Mouse (Mus musculus): Measurements from ENCODE around the gene Dysf. TPM values are rescaled to one million over a fixed set of nuclear protein-coding genes. Genes with fewer than 3 reads are reported as not detected.
"Not testable (repeated sequence)": the region's sequence is repeated elsewhere in the genome, so short reads cannot be mapped to it uniquely, and the experiment has no call there.

Dysf gene
- 11.2 and 13.1 TPM in 2 replicates for polyA plus RNA-seq (2015; fragmentation: Nextera tagmentation; extraction: Ambion mirVana)

- Histone ChIP-seq H3K4me2 (peak within 1 kb of the TSS; percentile 84), H3K36me3 (no peaks in the 10 kb centered on the region), H3K9ac (peak within 1 kb of the TSS; percentile 80), H3K4me1 (peaks cover 51% of the 10 kb centered on the region), H3K27me3 (replicated peaks) (no peaks in the 10 kb centered on the region), H3K27ac (replicated peaks) (peak within 1 kb of the TSS; percentile 94), H3K4me3 (peak within 1 kb of the TSS; percentile 58), H3K9me3 (no peaks in the 10 kb centered on the region)
- WGBS = under 1% methylated on average over 41 of the region's 41 CpGs
- peak; percentile 16; the same call in 1 of the 2 replicates for ATAC-seq (ENCODE audit: extremely low read depth, insufficient number of reproducible peaks, low FRiP score, low TSS enrichment)
Measured at GRCm38 (mm10) chr6:84008363-84009171, at the start of gene Dysf. Dysf (plus strand) TSS chr6:84008590.

GRCm38 (mm10) chr6:83987642-83988041 is 20.7 kb upstream of the Dysf start:
- peaks cover 79% of the 10 kb centered on the region for H3K36me3 ChIP-seq
- no peak overlapping the region for H3K4me2 ChIP-seq
- no peaks in the 10 kb centered on the region for H3K27me3 ChIP-seq (replicated peaks)
- no peak for ATAC-seq (ENCODE audit: extremely low read depth, insufficient number of reproducible peaks, low FRiP score, low TSS enrichment)
- WGBS = 91% methylated on average over 5 of the region's 5 CpGs
- no peak overlapping the region for H3K4me3 ChIP-seq
- H3K9me3 ChIP-seq = no peaks in the 10 kb centered on the region
- no peak overlapping the region for H3K27ac ChIP-seq (replicated peaks)
- H3K9ac ChIP-seq = no peak overlapping the region
- peaks cover 20% of the 10 kb centered on the region for H3K4me1 ChIP-seq

GRCm38 (mm10) chr6:84002716-84003115 is 5.7 kb upstream of the Dysf start:
- Histone ChIP-seq H3K4me3 (no peak overlapping the region), H3K27me3 (replicated peaks) (no peaks in the 10 kb centered on the region), H3K36me3 (peaks cover 23% of the 10 kb centered on the region), H3K4me2 (no peak overlapping the region), H3K27ac (replicated peaks) (no peak overlapping the region), H3K4me1 (peaks cover 6% of the 10 kb centered on the region), H3K9ac (no peak overlapping the region), H3K9me3 (peaks cover 3% of the 10 kb centered on the region; the same call in 1 of the 2 replicates)
- no peak for ATAC-seq (ENCODE audit: extremely low read depth, insufficient number of reproducible peaks, low FRiP score, low TSS enrichment)
- WGBS = 44% methylated on average over 1 of the region's 1 CpGs

GRCm38 (mm10) chr6:84004295-84004694 is 4.1 kb upstream of the Dysf start:
- peaks cover 8% of the 10 kb centered on the region for H3K36me3 ChIP-seq
- no peak overlapping the region for H3K9ac ChIP-seq
- no peak for ATAC-seq (ENCODE audit: extremely low read depth, insufficient number of reproducible peaks, low FRiP score, low TSS enrichment)
- 79% methylated on average over 4 of the region's 4 CpGs for WGBS
- no peak overlapping the region for H3K4me3 ChIP-seq
- no peaks in the 10 kb centered on the region for H3K9me3 ChIP-seq
- no peak overlapping the region for H3K4me2 ChIP-seq
- H3K27me3 ChIP-seq (replicated peaks) = no peaks in the 10 kb centered on the region
- H3K27ac ChIP-seq (replicated peaks) = no peak overlapping the region
- H3K4me1 ChIP-seq = peaks cover 17% of the 10 kb centered on the region

- H3K4me2 ChIP-seq = peak overlapping the region; percentile 84
- peak overlapping the region; percentile 80 for H3K9ac ChIP-seq
- 10% methylated on average over 8 of the region's 8 CpGs for WGBS
- ATAC-seq (ENCODE audit: extremely low read depth, insufficient number of reproducible peaks, low FRiP score, low TSS enrichment) = peak; percentile 65; the same call in 1 of the 2 replicates
- H3K9me3 ChIP-seq = no peaks in the 10 kb centered on the region
- H3K4me1 ChIP-seq = peaks cover 54% of the 10 kb centered on the region
- H3K4me3 ChIP-seq = peak overlapping the region; percentile 58
- peak overlapping the region; percentile 94 for H3K27ac ChIP-seq (replicated peaks)
- H3K36me3 ChIP-seq = no peaks in the 10 kb centered on the region
- H3K27me3 ChIP-seq (replicated peaks) = no peaks in the 10 kb centered on the region
Measured at GRCm38 (mm10) chr6:84009172-84009872, 932 bp downstream of the Dysf start.

- ATAC-seq (ENCODE audit: extremely low read depth, insufficient number of reproducible peaks, low FRiP score, low TSS enrichment) = no peak
- Histone ChIP-seq H3K4me2 (peak overlapping the region; percentile 84), H3K9me3 (no peaks in the 10 kb centered on the region), H3K4me3 (peak overlapping the region; percentile 58), H3K27me3 (replicated peaks) (no peaks in the 10 kb centered on the region), H3K9ac (peak overlapping the region; percentile 80), H3K4me1 (peaks cover 60% of the 10 kb centered on the region), H3K36me3 (no peaks in the 10 kb centered on the region), H3K27ac (replicated peaks) (peak overlapping the region; percentile 94)
- 19% methylated on average over 4 of the region's 4 CpGs for WGBS
Measured at GRCm38 (mm10) chr6:84009915-84010302, 1.5 kb downstream of the Dysf start.

- Histone ChIP-seq H3K27ac (replicated peaks) (peak overlapping the region; percentile 94), H3K27me3 (replicated peaks) (no peaks in the 10 kb centered on the region), H3K9me3 (no peaks in the 10 kb centered on the region), H3K9ac (peak overlapping the region; percentile 80), H3K36me3 (no peaks in the 10 kb centered on the region), H3K4me2 (peak overlapping the region; percentile 84), H3K4me3 (peak overlapping the region; percentile 58), H3K4me1 (peaks cover 65% of the 10 kb centered on the region)
- no peak for ATAC-seq (ENCODE audit: extremely low read depth, insufficient number of reproducible peaks, low FRiP score, low TSS enrichment)
- WGBS = 30% methylated on average over 8 of the region's 8 CpGs
Measured at GRCm38 (mm10) chr6:84010303-84011225, 2.2 kb downstream of the Dysf start.

GRCm38 (mm10) chr6:84014961-84015683 is 6.7 kb downstream of the Dysf start:
- H3K4me1 ChIP-seq = peaks cover 76% of the 10 kb centered on the region
- not testable (repeated sequence) for H3K36me3 ChIP-seq; H3K27me3 ChIP-seq (replicated peaks); H3K9me3 ChIP-seq; H3K4me3 ChIP-seq; H3K4me2 ChIP-seq; H3K9ac ChIP-seq
- ATAC-seq (ENCODE audit: extremely low read depth, insufficient number of reproducible peaks, low FRiP score, low TSS enrichment) = 0 out of 2 replicates have a peak, but pooled peaks have one; percentile 22
- 27% methylated on average over 4 of the region's 4 CpGs for WGBS
- peak overlapping the region; percentile 80 for H3K27ac ChIP-seq (replicated peaks)

GRCm38 (mm10) chr6:84016851-84017250 is 8.5 kb downstream of the Dysf start:
- WGBS = 82% methylated on average over 7 of the region's 7 CpGs
- Histone ChIP-seq H3K27ac (replicated peaks) (no peak overlapping the region), H3K27me3 (replicated peaks) (no peaks in the 10 kb centered on the region), H3K9me3 (no peaks in the 10 kb centered on the region), H3K4me2 (no peak overlapping the region), H3K36me3 (no peaks in the 10 kb centered on the region), H3K4me3 (no peak overlapping the region), H3K9ac (no peak overlapping the region), H3K4me1 (peaks cover 69% of the 10 kb centered on the region)
- no peak for ATAC-seq (ENCODE audit: extremely low read depth, insufficient number of reproducible peaks, low FRiP score, low TSS enrichment)

- Histone ChIP-seq H3K4me3 (no peak overlapping the region), H3K27ac (replicated peaks) (no peak overlapping the region), H3K36me3 (no peaks in the 10 kb centered on the region), H3K4me1 (peaks cover 70% of the 10 kb centered on the region), H3K27me3 (replicated peaks) (no peaks in the 10 kb centered on the region), H3K9ac (no peak overlapping the region), H3K4me2 (no peak overlapping the region), H3K9me3 (no peaks in the 10 kb centered on the region)
- 37% methylated on average over 3 of the region's 3 CpGs for WGBS
- no peak for ATAC-seq (ENCODE audit: extremely low read depth, insufficient number of reproducible peaks, low FRiP score, low TSS enrichment)
Measured at GRCm38 (mm10) chr6:84017392-84017791, 9.0 kb downstream of the Dysf start.

Data from heart, embryonic 13.5 days (tissue).